Mouse (Mus musculus) megakaryocyte, embryonic 14.5 days (primary cell): ENCODE data around the gene Trim33.

Experiments used
- FLI1 ChIP-seq: IDR thresholded peaks from 2 replicates; pipeline ENCODE4 v1.6.1; 2012; ENCODE audit warnings: low read length, inconsistent platforms, mixed read lengths
- GATA1 ChIP-seq: IDR thresholded peaks from 3 replicates; pipeline ENCODE4 v1.6.1; 2012; ENCODE audit warnings: mixed read lengths, low read length, inconsistent platforms, borderline replicate concordance

DNA sequence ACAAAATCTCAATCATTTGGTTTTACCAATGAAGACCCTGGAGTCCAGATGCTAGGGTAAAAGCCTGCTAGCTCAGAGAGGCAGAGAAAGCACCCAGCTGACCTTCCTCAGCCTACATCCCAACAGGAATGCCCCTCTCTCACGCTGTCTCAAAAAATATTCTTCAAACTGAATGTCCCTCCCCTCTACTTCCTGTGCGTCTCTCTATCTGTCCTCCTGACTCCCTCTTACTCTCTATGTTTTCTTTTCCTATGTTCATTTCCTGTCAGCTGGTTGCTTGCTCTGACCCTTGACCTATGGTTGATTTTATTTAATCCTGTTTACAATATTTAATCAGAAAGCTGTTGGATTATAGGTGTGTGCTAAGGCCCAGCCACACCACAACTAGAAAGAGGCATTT lies 126.0 kb downstream of the Trim33 start:
- TF ChIP-seq GATA1 = no peak
- no peak for TF ChIP-seq FLI1
